Mouse (Mus musculus) brain, embryonic 14.5 days (tissue): ENCODE data around the gene Erbb4. TPM values are rescaled to one million over a fixed set of nuclear protein-coding genes. Genes with fewer than 3 reads are reported as not detected.
A peak's percentile ranks its signal among the peaks of the same experiment; 100 is the strongest.

ENCODE experiments used
- DNase-seq: peaks from one replicate; pipeline ENCODE4 v3.0.0-alpha.2; 2011; ENCODE audit warnings: low read depth
- CTCF ChIP-seq: fragments of 200-500 bp; IDR thresholded peaks from 2 replicates; pipeline ENCODE4 v1.5.1; 2012; ENCODE audit warnings: inconsistent platforms, mild to moderate bottlenecking, moderate library complexity, borderline replicate concordance; ENCODE audit not compliant: insufficient read depth, insufficient read length; ENCODE audit errors: extremely low read depth
- POLR2A ChIP-seq: fragments of 200-500 bp; IDR thresholded peaks from 2 replicates; pipeline ENCODE4 v1.6.1; 2012; ENCODE audit warnings: mild to moderate bottlenecking, inconsistent platforms, borderline replicate concordance; ENCODE audit not compliant: poor library complexity, insufficient read depth, insufficient read length, severe bottlenecking; ENCODE audit errors: extremely low read depth
- polyA plus RNA-seq: library from polyadenylated mRNA; depleted of rRNA; stranded (reverse); fragments of >200 nt; gene quantifications from 2 replicates; pipeline ENCODE4 v1.2.3, GENCODE M21; 2012

Gene Erbb4
- polyA plus RNA-seq, 1 experiment: 12.2 TPM

- DNase-seq: peak; percentile 87
- TF ChIP-seq POLR2A (no peak), CTCF (no peak)
Measured at GRCm38 (mm10) chr1:69105493-69106321, 2.2 kb downstream of the Erbb4 start.

GRCm38 (mm10) chr1:69105096-69105492 lies 2.8 kb downstream of the Erbb4 start:
- DNase-seq: peak; percentile 84

GRCm38 (mm10) chr1:69103211-69103706 lies 4.6 kb downstream of the Erbb4 start:
- peak; percentile 34 for DNase-seq
- TF ChIP-seq CTCF: no peak
- TF ChIP-seq POLR2A: no peak

More at GRCm38 (mm10) chr1:69105096-69105492, 2.8 kb downstream of the Erbb4 start:
- no peak for TF ChIP-seq CTCF
- TF ChIP-seq POLR2A: no peak

GRCm38 (mm10) chr1:69101670-69102069 lies 6.2 kb downstream of the Erbb4 start:
- peak; percentile 22 for DNase-seq
- TF ChIP-seq POLR2A: no peak
- TF ChIP-seq CTCF: no peak

- no peak for DNase-seq
- TF ChIP-seq CTCF (no peak), POLR2A (no peak)
Measured at GRCm38 (mm10) chr1:69093052-69093451, 14.8 kb downstream of the Erbb4 start.

- peak; percentile 40 for DNase-seq
- no peak for TF ChIP-seq POLR2A
- no peak for TF ChIP-seq CTCF
Measured at GRCm38 (mm10) chr1:69089331-69089730, 18.5 kb downstream of the Erbb4 start.

- no peak for TF ChIP-seq CTCF
- TF ChIP-seq POLR2A: no peak
- DNase-seq: no peak
Measured at GRCm38 (mm10) chr1:69085753-69086152, 22.1 kb downstream of the Erbb4 start.

- TF ChIP-seq CTCF (no peak), POLR2A (no peak)
- peak; percentile 58 for DNase-seq
Measured at GRCm38 (mm10) chr1:69048918-69049317, 58.9 kb downstream of the Erbb4 start.

GRCm38 (mm10) chr1:69046228-69046978 lies 61.5 kb downstream of the Erbb4 start:
- DNase-seq: peak; percentile 93
- no peak for TF ChIP-seq POLR2A
- TF ChIP-seq CTCF: no peak

GRCm38 (mm10) chr1:69027816-69028215 lies 80.0 kb downstream of the Erbb4 start:
- peak; percentile 37 for DNase-seq
- TF ChIP-seq CTCF (no peak), POLR2A (no peak)

GRCm38 (mm10) chr1:69024858-69025257 lies 83.0 kb downstream of the Erbb4 start:
- peak; percentile 73 for DNase-seq
- no peak for TF ChIP-seq CTCF
- TF ChIP-seq POLR2A: no peak
